Mouse (Mus musculus): ENCODE data around the gene Thegl. TPM values are rescaled to one million over a fixed set of nuclear protein-coding genes. Genes with fewer than 3 reads are reported as not detected.

Gene Thegl
- polyA plus RNA-seq, 1 experiment from 2014 or later, result 0.14 TPM

GRCm38 (mm10) chr5:76975736-76976135 lies 40.1 kb upstream of the Thegl start:
- ATAC-seq (replicated peaks; ENCODE audit: low FRiP score, low read depth) (no peak), DNase-seq (ENCODE audit: low spot score) (peak; percentile 11)
- no peak overlapping the region for H3K27ac ChIP-seq
- WGBS, result 67% methylated on average over 8 of the region's 8 CpGs
- peak overlapping the region; percentile 87 for H3K4me3 ChIP-seq (replicated peaks; ENCODE audit: low read depth, low read length)
- H3K9ac ChIP-seq (ENCODE audit: low read depth, low read length), result peak overlapping the region; percentile 86; the same call in 1 of the 2 replicates
- peaks cover 17% of the 10 kb centered on the region for H3K36me3 ChIP-seq (ENCODE audit: insufficient read depth, low read length)
- no peaks in the 10 kb centered on the region for H3K27me3 ChIP-seq (ENCODE audit: insufficient read depth, low read length)
- no peak for TF ChIP-seq CTCF (IDR thresholded peaks at IDR 0.05; ENCODE audit: low read depth)
- peak overlapping the region; percentile 88 for H3K4me2 ChIP-seq (ENCODE audit: low read length)
- H3K4me1 ChIP-seq (replicated peaks; ENCODE audit: insufficient read depth, low read length), result peaks cover 13% of the 10 kb centered on the region; the same call in 1 of the 2 replicates
- H3K9me3 ChIP-seq (replicated peaks; ENCODE audit: low read length), result no peaks in the 10 kb centered on the region

GRCm38 (mm10) chr5:76984015-76984414 lies 31.8 kb upstream of the Thegl start:
- H3K27me3 ChIP-seq (ENCODE audit: insufficient read depth, low read length), result no peaks in the 10 kb centered on the region
- no peak overlapping the region for H3K9ac ChIP-seq (ENCODE audit: low read depth, low read length)
- 92% methylated on average over 11 of the region's 11 CpGs for WGBS
- no peak for DNase-seq (ENCODE audit: low spot score)
- no peak for ATAC-seq (replicated peaks; ENCODE audit: low FRiP score, low read depth)
- H3K27ac ChIP-seq, result no peak overlapping the region
- H3K9me3 ChIP-seq (replicated peaks; ENCODE audit: low read length), result no peaks in the 10 kb centered on the region
- TF ChIP-seq CTCF (IDR thresholded peaks at IDR 0.05; ENCODE audit: low read depth), result no peak
- no peak overlapping the region for H3K4me2 ChIP-seq (ENCODE audit: low read length)
- H3K4me3 ChIP-seq (replicated peaks; ENCODE audit: low read depth, low read length), result no peak overlapping the region
- H3K4me1 ChIP-seq (replicated peaks; ENCODE audit: insufficient read depth, low read length), result no peaks in the 10 kb centered on the region
- H3K36me3 ChIP-seq (ENCODE audit: insufficient read depth, low read length), result peaks cover 67% of the 10 kb centered on the region

- no peaks in the 10 kb centered on the region for H3K9me3 ChIP-seq (replicated peaks; ENCODE audit: low read length)
- peaks cover 59% of the 10 kb centered on the region for H3K36me3 ChIP-seq (ENCODE audit: insufficient read depth, low read length)
- WGBS, result 73% methylated on average over 3 of the region's 3 CpGs
- H3K4me1 ChIP-seq (replicated peaks; ENCODE audit: insufficient read depth, low read length), result no peaks in the 10 kb centered on the region
- TF ChIP-seq CTCF (IDR thresholded peaks at IDR 0.05; ENCODE audit: low read depth), result no peak
- DNase-seq (ENCODE audit: low spot score) (no peak), ATAC-seq (replicated peaks; ENCODE audit: low FRiP score, low read depth) (no peak)
- no peak overlapping the region for H3K4me3 ChIP-seq (replicated peaks; ENCODE audit: low read depth, low read length)
- H3K4me2 ChIP-seq (ENCODE audit: low read length), result no peak overlapping the region
- H3K27ac ChIP-seq, result no peak overlapping the region
- H3K27me3 ChIP-seq (ENCODE audit: insufficient read depth, low read length), result no peaks in the 10 kb centered on the region
- no peak overlapping the region for H3K9ac ChIP-seq (ENCODE audit: low read depth, low read length)
Observed at GRCm38 (mm10) chr5:76990789-76991188, 25.0 kb upstream of the Thegl start.

- Histone ChIP-seq H3K9ac (ENCODE audit: low read depth, low read length) (no peak overlapping the region), H3K4me1 (replicated peaks; ENCODE audit: insufficient read depth, low read length) (no peaks in the 10 kb centered on the region), H3K9me3 (replicated peaks; ENCODE audit: low read length) (no peaks in the 10 kb centered on the region), H3K36me3 (ENCODE audit: insufficient read depth, low read length) (peaks cover 67% of the 10 kb centered on the region), H3K27ac (no peak overlapping the region), H3K4me3 (replicated peaks; ENCODE audit: low read depth, low read length) (no peak overlapping the region), H3K4me2 (ENCODE audit: low read length) (no peak overlapping the region), H3K27me3 (ENCODE audit: insufficient read depth, low read length) (no peaks in the 10 kb centered on the region)
- DNase-seq (ENCODE audit: low spot score), result no peak
- ATAC-seq (replicated peaks; ENCODE audit: low FRiP score, low read depth), result no peak
- no peak for TF ChIP-seq CTCF (IDR thresholded peaks at IDR 0.05; ENCODE audit: low read depth)
- 93% methylated on average over 5 of the region's 5 CpGs for WGBS
Observed at GRCm38 (mm10) chr5:76993174-76993814, 22.5 kb upstream of the Thegl start.

DNA sequence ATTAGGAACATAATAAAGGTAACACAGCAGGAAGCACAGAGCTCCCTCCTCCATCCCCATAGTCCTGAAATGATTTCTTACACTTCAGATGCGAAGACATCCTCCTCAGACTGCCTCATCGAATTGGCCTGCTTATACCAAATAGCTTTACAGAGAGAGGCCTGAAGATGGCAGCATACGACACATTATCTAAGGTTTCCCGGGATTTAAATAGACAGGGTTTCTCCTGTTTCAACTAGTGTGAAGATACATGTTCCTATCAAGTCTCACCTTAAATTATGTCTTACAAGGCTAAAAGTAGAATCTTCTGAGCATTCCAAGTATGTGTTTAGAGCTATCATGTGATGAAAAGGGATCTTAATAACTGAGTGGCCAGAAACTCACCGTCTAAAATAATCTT lies 17.4 kb upstream of the Thegl start:
- peaks cover 50% of the 10 kb centered on the region for H3K36me3 ChIP-seq (ENCODE audit: insufficient read depth, low read length)
- TF ChIP-seq CTCF (IDR thresholded peaks at IDR 0.05; ENCODE audit: low read depth), result peak; percentile 79
- H3K4me2 ChIP-seq (ENCODE audit: low read length), result no peak overlapping the region
- peak; percentile 84 for DNase-seq (ENCODE audit: low spot score)
- WGBS, result 36% methylated on average over 5 of the region's 5 CpGs
- no peak for ATAC-seq (replicated peaks; ENCODE audit: low FRiP score, low read depth)
- H3K27ac ChIP-seq, result no peak overlapping the region
- H3K4me1 ChIP-seq (replicated peaks; ENCODE audit: insufficient read depth, low read length), result no peaks in the 10 kb centered on the region
- no peak overlapping the region for H3K9ac ChIP-seq (ENCODE audit: low read depth, low read length)
- no peak overlapping the region for H3K4me3 ChIP-seq (replicated peaks; ENCODE audit: low read depth, low read length)
- no peaks in the 10 kb centered on the region for H3K27me3 ChIP-seq (ENCODE audit: insufficient read depth, low read length)
- no peaks in the 10 kb centered on the region for H3K9me3 ChIP-seq (replicated peaks; ENCODE audit: low read length)

DNA sequence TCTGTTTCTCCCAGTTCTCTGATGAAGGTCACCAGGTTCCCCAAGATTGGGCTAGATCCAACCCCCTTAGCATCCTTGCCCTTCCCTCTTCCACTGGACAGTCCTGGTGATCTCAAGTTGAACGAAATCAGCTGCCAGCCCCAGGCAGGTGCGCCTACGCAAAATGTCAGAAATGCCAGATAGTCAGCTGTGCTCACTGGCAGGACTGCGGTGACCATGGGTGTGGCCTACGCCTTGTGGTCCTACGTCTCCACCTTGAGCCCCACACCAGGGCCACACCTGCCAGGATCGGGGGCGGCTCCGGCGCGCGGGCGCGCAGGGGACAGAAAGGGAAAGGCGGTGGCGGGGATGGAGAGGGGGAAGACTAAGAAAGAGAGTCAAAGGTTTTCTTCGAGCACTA lies 14.6 kb upstream of the Thegl start:
- TF ChIP-seq CTCF (IDR thresholded peaks at IDR 0.05; ENCODE audit: low read depth), result no peak
- no peak for DNase-seq (ENCODE audit: low spot score)
- WGBS, result 92% methylated on average over 17 of the region's 17 CpGs
- Histone ChIP-seq H3K4me2 (ENCODE audit: low read length) (no peak overlapping the region), H3K9ac (ENCODE audit: low read depth, low read length) (no peak overlapping the region), H3K36me3 (ENCODE audit: insufficient read depth, low read length) (peaks cover 28% of the 10 kb centered on the region), H3K4me3 (replicated peaks; ENCODE audit: low read depth, low read length) (no peak overlapping the region), H3K27ac (no peak overlapping the region), H3K9me3 (replicated peaks; ENCODE audit: low read length) (no peaks in the 10 kb centered on the region), H3K4me1 (replicated peaks; ENCODE audit: insufficient read depth, low read length) (no peaks in the 10 kb centered on the region), H3K27me3 (ENCODE audit: insufficient read depth, low read length) (no peaks in the 10 kb centered on the region)
- ATAC-seq (replicated peaks; ENCODE audit: low FRiP score, low read depth), result no peak

Data from kidney, postnatal 0 days (tissue).